9 mouse cellular contexts compared by ENCODE assay signal in the genomic region with DNA sequence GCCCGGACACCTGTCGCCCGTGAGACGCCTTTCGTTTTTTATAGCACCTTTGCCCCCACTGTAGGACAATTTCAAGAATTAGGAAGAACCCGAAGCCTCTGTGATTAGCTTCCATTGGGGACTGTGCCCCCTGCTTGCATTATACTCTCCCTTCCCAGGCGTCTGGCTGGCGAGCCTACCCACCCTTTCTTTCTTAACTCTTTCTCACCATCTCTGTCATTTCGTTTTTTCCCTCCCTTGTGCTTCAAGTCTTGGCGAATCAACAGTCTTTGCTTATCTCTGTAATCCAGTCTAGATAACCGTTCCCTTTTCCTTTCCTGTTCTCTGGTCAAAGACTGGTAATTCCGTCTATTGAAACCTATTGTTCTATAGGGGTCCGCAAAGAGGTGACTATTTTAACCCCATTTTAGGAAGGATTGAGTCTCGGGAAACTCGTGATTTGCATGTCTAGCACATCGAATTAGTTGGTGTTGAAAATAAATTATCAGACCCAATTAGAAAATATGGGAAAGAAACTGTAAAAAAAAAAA. TPM values are rescaled to one million over a fixed set of nuclear protein-coding genes. Genes with fewer than 3 reads are reported as not detected.
DNase-seq lines count a peak whose midpoint lies in the region; ATAC-seq and TF ChIP-seq lines count a peak whose summit lies in the region.
"Had no signal": no experiment of that assay in that cellular context is flagged by ENCODE, and none has a peak within 500 bp of the region (broad histone marks: within the 10 kb centered on the region; RNA-seq: fewer than 3 reads in every experiment).

No protein-coding gene starts in this region.

- peaks cover 21% of the 10 kb centered on the region for H3K79me3 ChIP-seq in C2C12 (ENCODE audit: low read depth)

- H3K4me1 ChIP-seq in forebrain, embryonic 12.5 days = peaks cover 19% of the 10 kb centered on the region
- peaks cover 10 to 19% of the 10 kb centered on the region in 2 experiments for H3K4me1 ChIP-seq in liver, embryonic 14.5 days (replicated peaks; ENCODE audit: control insufficient read depth in 2 of 2, insufficient read depth in 2 of 2, low read length in 1 of 2)

- ATAC-seq in forebrain, embryonic 12.5 days (ENCODE audit: low FRiP score) = no peak; the same call in none of the 2 replicates
- peak; percentile 21; the same call in 1 of the 2 replicates for ATAC-seq in liver, embryonic 14.5 days (ENCODE audit: insufficient read depth)

- no peaks in the 10 kb centered on the region for H3K9me3 ChIP-seq in forebrain, embryonic 12.5 days
- H3K9me3 ChIP-seq in liver, embryonic 14.5 days (ENCODE audit: control insufficient read depth, low read length) = no peaks in the 10 kb centered on the region

- H3K9ac ChIP-seq in forebrain, embryonic 12.5 days = peak overlapping the region; percentile 82
- H3K9ac ChIP-seq in liver, embryonic 14.5 days (replicated peaks) = peak overlapping the region; percentile 75

- no peaks in the 10 kb centered on the region for H3K27me3 ChIP-seq in C2C12 (ENCODE audit: control insufficient read depth, insufficient read depth, insufficient read length)
- no peaks in the 10 kb centered on the region for H3K27me3 ChIP-seq in forebrain, embryonic 12.5 days
- H3K27me3 ChIP-seq in liver, embryonic 14.5 days (ENCODE audit: control insufficient read depth, insufficient read depth, low read length) = no peaks in the 10 kb centered on the region

- TF ChIP-seq EP300 in liver, embryonic 14.5 days (IDR thresholded peaks at IDR 0.05; ENCODE audit: low read depth) = 0 out of 2 replicates have a peak, but pooled peaks have one; percentile 9

- H3K27ac ChIP-seq in gastrocnemius, adult 2 months = peak overlapping the region; percentile 96
- peak overlapping the region; percentile 96 for H3K27ac ChIP-seq in forebrain, embryonic 12.5 days
- H3K27ac ChIP-seq in liver, embryonic 14.5 days = peak overlapping the region; percentile 67

- intact Hi-C loops in gastrocnemius, adult 2 months (cut with DNase I) = loop anchor here (2.0 kb wide), 1 partner anchor 53 kb away; a partner anchor contains a TSS
- intact Hi-C loops in left cerebral cortex, postnatal 14 days (cut with DNase I) = loop anchor here (5.0 kb wide), 2 partner anchors 34 to 54 kb away; a partner anchor contains a TSS

- no peak for DNase-seq in gastrocnemius, adult 2 months
- DNase-seq in gastrocnemius, postnatal 10 days = no peak
- DNase-seq in liver, embryonic 14.5 days (ENCODE audit: low read depth in 3 of 3, low spot score in 3 of 3) = peak in 2 of 3 experiments; percentile 32 to 35
- DNase-seq in urinary bladder, postnatal 36 days (ENCODE audit: low spot score in 2 of 2) = no peak
- no peak for DNase-seq in cerebellum, postnatal 10 days
- no peak for DNase-seq in left cerebral cortex, postnatal 14 days (ENCODE audit: low spot score in 2 of 2)

- H3K79me2 ChIP-seq in C2C12 (ENCODE audit: control insufficient read depth, insufficient read depth) = peaks cover 45% of the 10 kb centered on the region

- H3K36me3 ChIP-seq in C2C12 (ENCODE audit: control insufficient read depth, insufficient read depth) = peaks cover 23% of the 10 kb centered on the region
- peaks cover 20% of the 10 kb centered on the region for H3K36me3 ChIP-seq in forebrain, embryonic 12.5 days (replicated peaks)
- peaks cover 10% of the 10 kb centered on the region for H3K36me3 ChIP-seq in liver, embryonic 14.5 days (replicated peaks; ENCODE audit: control insufficient read depth, insufficient read depth, low read depth)

- H3ac ChIP-seq in C2C12 (ENCODE audit: control insufficient read depth, insufficient read length, low read depth) = peak overlapping the region; percentile 82

- H3K4me3 ChIP-seq in gastrocnemius, adult 2 months = peak overlapping the region; percentile 97
- peak overlapping the region; percentile 95 for H3K4me3 ChIP-seq in C2C12 (ENCODE audit: insufficient read depth, poor library complexity, severe bottlenecking)
- peak overlapping the region; percentile 85 for H3K4me3 ChIP-seq in forebrain, embryonic 12.5 days (replicated peaks)
- peak overlapping the region; percentile 73 to 90 for H3K4me3 ChIP-seq in liver, embryonic 14.5 days (ENCODE audit: insufficient read depth in 1 of 2, low read depth in 2 of 2, low read length in 2 of 2)

- 2% methylated on average over 16 of the region's 16 CpGs for WGBS in forebrain, embryonic 12.5 days
- under 1% methylated on average over 16 of the region's 16 CpGs for WGBS in liver, embryonic 14.5 days (ENCODE audit: insufficient replicate concordance)

- TF ChIP-seq CTCF in gastrocnemius, adult 2 months (IDR thresholded peaks at IDR 0.05) = no peak
- no peak for TF ChIP-seq CTCF in C2C12 (IDR thresholded peaks at IDR 0.05; ENCODE audit: control insufficient read depth, insufficient read depth, insufficient read length)
- no peak for TF ChIP-seq CTCF in liver, embryonic 14.5 days (IDR thresholded peaks at IDR 0.05; ENCODE audit: low read depth)

- H3K4me2 ChIP-seq in forebrain, embryonic 12.5 days = peak overlapping the region; percentile 63
- H3K4me2 ChIP-seq in liver, embryonic 14.5 days (ENCODE audit: low read depth) = peak overlapping the region; percentile 94

TF ChIP-seq in C2C12, 6 proteins besides CTCF, POLR2A, EP300 and RAD21:
- TF ChIP-seq USF1 (IDR thresholded peaks at IDR 0.05; ENCODE audit: low read depth) = no peak
- no peak for TF ChIP-seq MYOG (IDR thresholded peaks at IDR 0.05; ENCODE audit: control insufficient read depth, extremely low read depth, insufficient read length)
TF ChIP-seq in C2C12: peak in this region for 0.

RNA-seq across cellular contexts. Expression of a gene that starts 0.6 kb away (rescaled TPM):
- total RNA-seq in gastrocnemius, adult 2 months (2021) = 10 to 100 TPM; 14.1 to 17.0 TPM
- total RNA-seq in gastrocnemius, postnatal 10 days (2021) = 10 to 100 TPM; 16.0 to 17.3 TPM
- 4.7 TPM for polyA plus RNA-seq in C2C12 (2012; fragmentation: generic; extraction: Trizol)
- 36.2 and 38.6 TPM in 2 replicates for polyA plus RNA-seq in forebrain, embryonic 12.5 days (2016; fragmentation: Nextera tagmentation; extraction: Ambion mirVana)
- 6.7 and 10.0 TPM in 2 replicates for polyA plus RNA-seq in liver, embryonic 14.5 days (2012; rRNA removed)
- polyA plus RNA-seq in liver, embryonic 14.5 days (2014; fragmentation: Nextera tagmentation; extraction: Ambion mirVana) = 8.0 and 8.7 TPM in 2 replicates
- 10 to 100 TPM; 48.7 to 53.4 TPM for total RNA-seq in left cerebral cortex, postnatal 14 days (2021)

RNA-seq across cellular contexts. Expression of a gene that starts 0.7 kb away (rescaled TPM):
- 1 to 10 TPM; 4.0 to 5.4 TPM for total RNA-seq in gastrocnemius, adult 2 months (2021)
- total RNA-seq in gastrocnemius, postnatal 10 days (2021) = 1 to 10 TPM; 5.2 to 6.4 TPM
- polyA plus RNA-seq in C2C12 (2012; fragmentation: generic; extraction: Trizol) = 13.7 TPM
- 37.6 and 40.1 TPM in 2 replicates for polyA plus RNA-seq in forebrain, embryonic 12.5 days (2016; fragmentation: Nextera tagmentation; extraction: Ambion mirVana)
- 4.8 and 6.1 TPM in 2 replicates for polyA plus RNA-seq in liver, embryonic 14.5 days (2012; rRNA removed)
- 11.8 and 13.2 TPM in 2 replicates for polyA plus RNA-seq in liver, embryonic 14.5 days (2014; fragmentation: Nextera tagmentation; extraction: Ambion mirVana)
- 10 to 100 TPM; 18.1 to 18.8 TPM for total RNA-seq in left cerebral cortex, postnatal 14 days (2021)

RNA-seq across cellular contexts. Expression of a gene that starts 16.2 kb away (rescaled TPM):
- not detected for total RNA-seq in gastrocnemius, adult 2 months (2021)
- total RNA-seq in gastrocnemius, postnatal 10 days (2021) = not detected
- polyA plus RNA-seq in C2C12 (2012; fragmentation: generic; extraction: Trizol) = not detected
- polyA plus RNA-seq in forebrain, embryonic 12.5 days (2016; fragmentation: Nextera tagmentation; extraction: Ambion mirVana) = not detected in 2 replicates
- not detected in 2 replicates for polyA plus RNA-seq in liver, embryonic 14.5 days (2012; rRNA removed)
- not detected in 2 replicates for polyA plus RNA-seq in liver, embryonic 14.5 days (2014; fragmentation: Nextera tagmentation; extraction: Ambion mirVana)
- not detected for total RNA-seq in left cerebral cortex, postnatal 14 days (2021)
- polyA plus RNA-seq: inflammation-experienced regulatory T-cells, adult 6 months had no signal

RNA-seq across cellular contexts. Expression of a gene that starts 53.3 kb away (rescaled TPM):
- 100 to 1,000 TPM; 221 to 236 TPM for total RNA-seq in gastrocnemius, adult 2 months (2021)
- total RNA-seq in gastrocnemius, postnatal 10 days (2021) = 100 to 1,000 TPM; 311 to 330 TPM
- 1,114 TPM for polyA plus RNA-seq in C2C12 (2012; fragmentation: generic; extraction: Trizol)
- polyA plus RNA-seq in forebrain, embryonic 12.5 days (2016; fragmentation: Nextera tagmentation; extraction: Ambion mirVana) = 693 and 699 TPM in 2 replicates
- polyA plus RNA-seq in liver, embryonic 14.5 days (2012; rRNA removed) = 184 and 339 TPM in 2 replicates
- polyA plus RNA-seq in liver, embryonic 14.5 days (2014; fragmentation: Nextera tagmentation; extraction: Ambion mirVana) = 398 and 401 TPM in 2 replicates
- 100 to 1,000 TPM; 185 to 191 TPM for total RNA-seq in left cerebral cortex, postnatal 14 days (2021)

RNA-seq across cellular contexts. Expression of a gene that starts 57.3 kb away (rescaled TPM):
- total RNA-seq in gastrocnemius, adult 2 months (2021) = 1 to 10 TPM; 2.8 to 3.3 TPM
- total RNA-seq in gastrocnemius, postnatal 10 days (2021) = 1 to 10 TPM; 5.0 to 6.0 TPM
- polyA plus RNA-seq in C2C12 (2012; fragmentation: generic; extraction: Trizol) = 1.1 TPM
- 5.0 and 5.8 TPM in 2 replicates for polyA plus RNA-seq in forebrain, embryonic 12.5 days (2016; fragmentation: Nextera tagmentation; extraction: Ambion mirVana)
- polyA plus RNA-seq in liver, embryonic 14.5 days (2012; rRNA removed) = 0.11 and 0.34 TPM in 2 replicates
- 0.42 and 0.52 TPM in 2 replicates for polyA plus RNA-seq in liver, embryonic 14.5 days (2014; fragmentation: Nextera tagmentation; extraction: Ambion mirVana)
- total RNA-seq in left cerebral cortex, postnatal 14 days (2021) = 10 to 100 TPM; 37.6 to 40.5 TPM

Comparison
In these comparisons a context has a peak if more than half of its experiments do, and no peak if none do; other contexts are left out.
1. DNase-seq: peak in liver, embryonic 14.5 days (2 of 3); none in gastrocnemius, adult 2 months (single experiment), gastrocnemius, postnatal 10 days (single experiment), urinary bladder, postnatal 36 days (0 of 2), cerebellum, postnatal 10 days (0 of 2) and left cerebral cortex, postnatal 14 days (0 of 2).
2. Peak in every context shown above with its lines, with median percentiles within 50 percentile points of each other: H3K27ac ChIP-seq and H3K4me3 ChIP-seq.